Mouse (Mus musculus) ES-E14 (cell line): ENCODE data around the gene Olfr1366.

Source experiments
- CHD2 ChIP-seq: IDR thresholded peaks from 2 replicates; pipeline ENCODE4 v1.6.1; 2014; ENCODE audit warnings: mild to moderate bottlenecking, low read depth, low read length, inconsistent platforms
- HCFC1 ChIP-seq: IDR thresholded peaks from 2 replicates; pipeline ENCODE4 v1.6.1; 2012; ENCODE audit warnings: low read length, inconsistent platforms, borderline replicate concordance; ENCODE audit not compliant: insufficient read depth

- TF ChIP-seq HCFC1 (no peak), CHD2 (no peak)
These were observed at the start of gene Olfr1366 for GRCm38 (mm10) chr13:21542708-21543107.
